Mouse (Mus musculus): Measurements from ENCODE around the gene Sept5.

Sept5 gene

GRCm38 (mm10) chr16:18632816-18633215, 3.1 kb upstream of the Sept5 start:
- DNase-seq (ENCODE audit: low spot score in 2 of 2) = peak in 1 of 2 experiments; percentile 10

- peak in 1 of 2 experiments; percentile 29 for DNase-seq (ENCODE audit: low spot score in 2 of 2)
Observed at GRCm38 (mm10) chr16:18632059-18632458, 2.3 kb upstream of the Sept5 start.

- peak in 1 of 2 experiments; percentile 5 for DNase-seq (ENCODE audit: low spot score in 2 of 2)
Observed at GRCm38 (mm10) chr16:18631141-18631540, 1.4 kb upstream of the Sept5 start.

GRCm38 (mm10) chr16:18630291-18630690, 537 bp upstream of the Sept5 start:
- no peak for DNase-seq (ENCODE audit: low spot score in 2 of 2)

GRCm38 (mm10) chr16:18628948-18629340, 810 bp downstream of the Sept5 start:
- no peak for DNase-seq (ENCODE audit: low spot score in 2 of 2)

- peak in 1 of 2 experiments; percentile 44 for DNase-seq (ENCODE audit: low spot score in 2 of 2)
Observed at GRCm38 (mm10) chr16:18628206-18628947, 1.4 kb downstream of the Sept5 start.

- peak in 1 of 2 experiments; percentile 25 for DNase-seq (ENCODE audit: low spot score in 2 of 2)
Observed at GRCm38 (mm10) chr16:18627163-18627562, 2.6 kb downstream of the Sept5 start.

GRCm38 (mm10) chr16:18626376-18626878, 3.3 kb downstream of the Sept5 start, which contains the start of gene Gm49601:
Gm49601 (minus strand) TSS chr16:18626427.
- peak; percentile 66 to 82 for DNase-seq (ENCODE audit: low spot score in 2 of 2)

GRCm38 (mm10) chr16:18625791-18626311, 3.9 kb downstream of the Sept5 start:
- peak; percentile 59 to 71 for DNase-seq (ENCODE audit: low spot score in 2 of 2)

GRCm38 (mm10) chr16:18625097-18625496, 4.7 kb downstream of the Sept5 start:
- peak in 1 of 2 experiments; percentile 38 for DNase-seq (ENCODE audit: low spot score in 2 of 2)

GRCm38 (mm10) chr16:18624641-18625040, 5.1 kb downstream of the Sept5 start:
- no peak for DNase-seq (ENCODE audit: low spot score in 2 of 2)

- peak in 1 of 2 experiments; percentile 34 for DNase-seq (ENCODE audit: low spot score in 2 of 2)
Observed at GRCm38 (mm10) chr16:18623751-18624540, 5.8 kb downstream of the Sept5 start.

GRCm38 (mm10) chr16:18622916-18623750, 6.6 kb downstream of the Sept5 start:
- DNase-seq (ENCODE audit: low spot score in 2 of 2) = no peak

- DNase-seq (ENCODE audit: low spot score in 2 of 2) = peak in 1 of 2 experiments; percentile 18
Observed at GRCm38 (mm10) chr16:18622019-18622418, 7.7 kb downstream of the Sept5 start, which contains the start of gene Gp1bb. Gp1bb (minus strand) TSS chr16:18622403.

- DNase-seq (ENCODE audit: low spot score in 2 of 2) = peak in 1 of 2 experiments; percentile 37
Observed at GRCm38 (mm10) chr16:18621362-18622001, 8.3 kb downstream of the Sept5 start.

GRCm38 (mm10) chr16:18620601-18621361, 9.0 kb downstream of the Sept5 start:
- DNase-seq (ENCODE audit: low spot score in 2 of 2) = peak; percentile 42 to 45

GRCm38 (mm10) chr16:18620201-18620600, 9.6 kb downstream of the Sept5 start:
- peak in 1 of 2 experiments; percentile 38 for DNase-seq (ENCODE audit: low spot score in 2 of 2)

GRCm38 (mm10) chr16:18619110-18619509, 10.6 kb downstream of the Sept5 start:
- DNase-seq (ENCODE audit: low spot score in 2 of 2) = peak in 1 of 2 experiments; percentile 34

GRCm38 (mm10) chr16:18618297-18618696, 11.5 kb downstream of the Sept5 start:
- no peak for DNase-seq (ENCODE audit: low spot score in 2 of 2)

Measured in frontal cortex, postnatal 10 days (tissue).